Mouse (Mus musculus): ENCODE measurements at regions not wholly inside any gene's neighbourhood (a gene's known extent, or its start where the extent isn't known, plus 50 kb on each side); places are given as distances from the start of the nearest gene placed in this dataset.

GRCm38 (mm10) chr11:111657778-111658177, 591.8 kb downstream of the Kcnj2 start:
- WGBS: 94% methylated on average over 9 of the region's 9 CpGs
- peak overlapping the region; percentile 59 for H3K27ac ChIP-seq (replicated peaks)

GRCm38 (mm10) chr11:111658362-111659309, 592.7 kb downstream of the Kcnj2 start:
- peak; percentile 84 for DNase-seq (ENCODE audit: low spot score)

More at GRCm38 (mm10) chr11:111657778-111658177, 591.8 kb downstream of the Kcnj2 start:
- DNase-seq (ENCODE audit: low spot score): no peak
- no peaks in the 10 kb centered on the region for H3K27me3 ChIP-seq (replicated peaks; ENCODE audit: low read depth, poor library complexity, severe bottlenecking)
- no peaks in the 10 kb centered on the region for H3K36me3 ChIP-seq (replicated peaks)
- peaks cover 15% of the 10 kb centered on the region for H3K4me1 ChIP-seq
- peaks cover 6% of the 10 kb centered on the region; the same call in 1 of the 2 replicates for H3K9me3 ChIP-seq
- no peak overlapping the region for H3K4me3 ChIP-seq

GRCm38 (mm10) chr11:111663269-111663668, 597.3 kb downstream of the Kcnj2 start:
- DNase-seq (ENCODE audit: low spot score): peak; percentile 43
- Histone ChIP-seq H3K27ac (replicated peaks) (no peak overlapping the region), H3K9me3 (no peaks in the 10 kb centered on the region), H3K27me3 (replicated peaks; ENCODE audit: low read depth, poor library complexity, severe bottlenecking) (no peaks in the 10 kb centered on the region), H3K4me3 (no peak overlapping the region), H3K36me3 (replicated peaks) (no peaks in the 10 kb centered on the region), H3K4me1 (peaks cover 18% of the 10 kb centered on the region)
- 45% methylated on average over 3 of the region's 3 CpGs for WGBS

More at GRCm38 (mm10) chr11:111658362-111659309, 592.7 kb downstream of the Kcnj2 start:
- WGBS: 36% methylated on average over 15 of the region's 15 CpGs
- H3K4me3 ChIP-seq: no peak overlapping the region
- H3K36me3 ChIP-seq (replicated peaks): no peaks in the 10 kb centered on the region
- peak overlapping the region; percentile 70 for H3K27ac ChIP-seq (replicated peaks)
- peaks cover 15% of the 10 kb centered on the region for H3K4me1 ChIP-seq
- no peaks in the 10 kb centered on the region for H3K27me3 ChIP-seq (replicated peaks; ENCODE audit: low read depth, poor library complexity, severe bottlenecking)
- peaks cover 6% of the 10 kb centered on the region; the same call in 1 of the 2 replicates for H3K9me3 ChIP-seq

DNA sequence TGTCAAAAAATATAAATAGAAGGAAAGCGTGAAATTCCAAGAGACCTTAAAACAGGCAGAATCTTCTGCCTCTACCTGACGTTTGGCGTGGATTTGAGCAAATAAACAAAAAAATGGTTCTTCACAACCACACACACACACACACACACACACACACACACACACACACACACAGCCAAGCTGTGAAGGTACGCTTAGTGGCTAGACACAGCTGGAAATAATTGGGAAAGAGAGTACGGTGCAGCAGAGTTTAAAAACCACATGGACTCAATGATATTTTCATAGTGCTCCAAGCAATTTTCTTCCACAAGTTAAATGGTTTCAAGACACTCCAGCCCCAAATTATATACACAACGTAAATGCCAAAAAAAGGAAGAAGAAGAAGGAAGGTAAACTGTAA, 600.4 kb downstream of the Kcnj2 start:
- Histone ChIP-seq H3K27ac (replicated peaks) (no peak overlapping the region), H3K27me3 (replicated peaks; ENCODE audit: low read depth, poor library complexity, severe bottlenecking) (no peaks in the 10 kb centered on the region), H3K4me3 (no peak overlapping the region), H3K4me1 (peaks cover 11% of the 10 kb centered on the region), H3K36me3 (replicated peaks) (no peaks in the 10 kb centered on the region), H3K9me3 (no peaks in the 10 kb centered on the region)
- 45% methylated on average over 6 of the region's 6 CpGs for WGBS
- peak; percentile 57 for DNase-seq (ENCODE audit: low spot score)

DNA sequence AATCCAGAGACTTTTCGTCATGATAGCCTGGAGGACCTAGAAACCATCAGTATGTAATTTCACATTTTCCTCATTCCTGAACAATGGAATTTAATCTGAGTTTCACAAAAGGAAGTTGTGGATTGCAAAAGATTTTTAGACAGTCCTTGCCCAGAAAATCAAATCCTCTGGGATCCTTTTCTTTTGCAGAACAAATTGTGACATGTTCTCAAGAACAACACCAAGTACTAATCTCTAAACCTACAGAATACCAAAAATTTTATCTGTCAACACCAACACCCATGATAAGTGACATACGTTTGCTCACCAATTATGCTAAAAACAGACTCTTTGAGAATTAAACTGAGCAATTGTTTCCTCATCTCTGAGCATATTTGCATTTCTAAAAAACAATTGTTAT, 605.9 kb downstream of the Kcnj2 start:
- no peaks in the 10 kb centered on the region for H3K9me3 ChIP-seq
- no peaks in the 10 kb centered on the region for H3K27me3 ChIP-seq (replicated peaks; ENCODE audit: low read depth, poor library complexity, severe bottlenecking)
- H3K4me1 ChIP-seq: peaks cover under 1% of the 10 kb centered on the region; the same call in 1 of the 2 replicates
- no peak overlapping the region for H3K4me3 ChIP-seq
- no peaks in the 10 kb centered on the region for H3K36me3 ChIP-seq (replicated peaks)
- 80% methylated on average over 2 of the region's 2 CpGs for WGBS
- DNase-seq (ENCODE audit: low spot score): no peak
- H3K27ac ChIP-seq (replicated peaks): no peak overlapping the region

DNA sequence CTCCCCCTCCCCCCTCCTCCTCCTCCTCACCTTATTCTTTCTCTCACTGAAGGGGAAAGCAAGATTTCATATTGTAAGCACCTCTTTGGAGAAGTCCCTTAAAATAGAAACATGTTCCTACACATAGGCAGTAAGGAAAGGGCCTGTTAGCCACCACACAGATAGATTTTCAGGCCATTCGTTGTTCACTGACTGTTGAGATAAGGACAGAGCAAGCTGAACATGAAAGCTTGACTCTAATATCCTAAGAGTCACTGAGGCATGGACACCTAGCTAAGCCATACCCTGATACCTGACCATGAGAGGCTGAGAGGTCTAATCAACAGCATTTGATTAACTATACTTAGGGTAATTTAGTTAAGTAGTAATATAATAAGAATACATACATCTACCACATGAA, 609.7 kb downstream of the Kcnj2 start:
- no peaks in the 10 kb centered on the region for H3K36me3 ChIP-seq (replicated peaks)
- no peaks in the 10 kb centered on the region for H3K9me3 ChIP-seq
- no peak for DNase-seq (ENCODE audit: low spot score)
- WGBS: 87% methylated on average over 1 of the region's 1 CpGs
- no peaks in the 10 kb centered on the region for H3K27me3 ChIP-seq (replicated peaks; ENCODE audit: low read depth, poor library complexity, severe bottlenecking)
- H3K27ac ChIP-seq (replicated peaks): no peak overlapping the region
- H3K4me3 ChIP-seq: no peak overlapping the region
- H3K4me1 ChIP-seq: no peaks in the 10 kb centered on the region

- Histone ChIP-seq H3K27me3 (replicated peaks; ENCODE audit: low read depth, poor library complexity, severe bottlenecking) (no peaks in the 10 kb centered on the region), H3K9me3 (no peaks in the 10 kb centered on the region), H3K27ac (replicated peaks) (no peak overlapping the region), H3K4me3 (no peak overlapping the region), H3K4me1 (no peaks in the 10 kb centered on the region), H3K36me3 (replicated peaks) (no peaks in the 10 kb centered on the region)
- 90% methylated on average over 7 of the region's 7 CpGs for WGBS
- no peak for DNase-seq (ENCODE audit: low spot score)
Measured at GRCm38 (mm10) chr11:111682341-111682740, 616.4 kb downstream of the Kcnj2 start.

GRCm38 (mm10) chr11:111683909-111684308, 617.9 kb downstream of the Kcnj2 start:
- Histone ChIP-seq H3K36me3 (replicated peaks) (no peaks in the 10 kb centered on the region), H3K4me3 (no peak overlapping the region), H3K27me3 (replicated peaks; ENCODE audit: low read depth, poor library complexity, severe bottlenecking) (no peaks in the 10 kb centered on the region), H3K9me3 (no peaks in the 10 kb centered on the region), H3K4me1 (peaks cover 7% of the 10 kb centered on the region; the same call in 1 of the 2 replicates), H3K27ac (replicated peaks) (no peak overlapping the region)
- no peak for DNase-seq (ENCODE audit: low spot score)
- 93% methylated on average over 4 of the region's 4 CpGs for WGBS

- Histone ChIP-seq H3K9me3 (no peaks in the 10 kb centered on the region), H3K4me1 (peaks cover 7% of the 10 kb centered on the region; the same call in 1 of the 2 replicates), H3K36me3 (replicated peaks) (no peaks in the 10 kb centered on the region), H3K4me3 (no peak overlapping the region), H3K27me3 (replicated peaks; ENCODE audit: low read depth, poor library complexity, severe bottlenecking) (no peaks in the 10 kb centered on the region), H3K27ac (replicated peaks) (no peak overlapping the region)
- 64% methylated on average over 3 of the region's 3 CpGs for WGBS
- DNase-seq (ENCODE audit: low spot score): no peak
Measured at GRCm38 (mm10) chr11:111687769-111688168, 621.8 kb downstream of the Kcnj2 start.

- Histone ChIP-seq H3K27me3 (replicated peaks; ENCODE audit: low read depth, poor library complexity, severe bottlenecking) (no peaks in the 10 kb centered on the region), H3K4me1 (peaks cover 7% of the 10 kb centered on the region; the same call in 1 of the 2 replicates), H3K36me3 (replicated peaks) (no peaks in the 10 kb centered on the region), H3K27ac (replicated peaks) (no peak overlapping the region), H3K9me3 (no peaks in the 10 kb centered on the region), H3K4me3 (no peak overlapping the region)
- WGBS: 76% methylated on average over 6 of the region's 6 CpGs
- no peak for DNase-seq (ENCODE audit: low spot score)
Measured at GRCm38 (mm10) chr11:111688186-111688860, 622.4 kb downstream of the Kcnj2 start.

DNA sequence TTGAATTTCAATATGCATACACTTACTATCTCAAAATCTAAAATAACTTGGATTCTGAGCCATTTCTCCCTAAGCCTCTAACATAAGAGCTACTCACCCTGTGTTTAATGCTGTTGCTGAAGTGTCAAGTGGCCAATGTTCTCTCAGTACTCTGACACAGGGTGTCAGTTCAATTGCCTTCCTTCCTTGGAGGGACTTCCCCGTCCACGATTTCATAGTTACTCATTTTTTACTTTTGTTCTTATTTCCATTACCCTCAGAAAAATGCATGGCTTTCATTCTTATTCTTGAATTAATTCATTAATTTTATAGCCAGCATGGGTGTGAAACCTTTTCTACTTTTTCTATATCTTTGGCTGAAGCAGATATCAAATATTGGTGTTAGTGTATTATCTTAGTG, 623.9 kb downstream of the Kcnj2 start:
- 84% methylated on average over 2 of the region's 2 CpGs for WGBS
- Histone ChIP-seq H3K9me3 (no peaks in the 10 kb centered on the region), H3K36me3 (replicated peaks) (no peaks in the 10 kb centered on the region), H3K4me3 (no peak overlapping the region), H3K4me1 (peaks cover 7% of the 10 kb centered on the region; the same call in 1 of the 2 replicates), H3K27me3 (replicated peaks; ENCODE audit: low read depth, poor library complexity, severe bottlenecking) (no peaks in the 10 kb centered on the region), H3K27ac (replicated peaks) (no peak overlapping the region)
- no peak for DNase-seq (ENCODE audit: low spot score)

GRCm38 (mm10) chr11:111691512-111691911, 625.5 kb downstream of the Kcnj2 start:
- no peak for DNase-seq (ENCODE audit: low spot score)
- no peak overlapping the region for H3K4me3 ChIP-seq
- H3K4me1 ChIP-seq: peaks cover 7% of the 10 kb centered on the region; the same call in 1 of the 2 replicates
- no peak overlapping the region for H3K27ac ChIP-seq (replicated peaks)
- WGBS: 93% methylated on average over 2 of the region's 2 CpGs
- H3K36me3 ChIP-seq (replicated peaks): no peaks in the 10 kb centered on the region
- no peaks in the 10 kb centered on the region for H3K27me3 ChIP-seq (replicated peaks; ENCODE audit: low read depth, poor library complexity, severe bottlenecking)
- H3K9me3 ChIP-seq: no peaks in the 10 kb centered on the region

All from embryonic facial prominence, embryonic 10.5 days (tissue).